Mouse (Mus musculus): ENCODE measurements around the gene Zc2hc1b. TPM values are rescaled to one million over a fixed set of nuclear protein-coding genes. Genes with fewer than 3 reads are reported as not detected.
A peak's percentile ranks its signal among the peaks of the same experiment; 100 is the strongest.
"Not testable (repeated sequence)": the region's sequence is repeated elsewhere in the genome, so short reads cannot be mapped to it uniquely, and the experiment has no call there.

Gene Zc2hc1b
- not detected for total RNA-seq (2021)
- long read RNA-seq, experiment 1, result 0 reads
- long read RNA-seq, experiment 2, result 0 reads

- DNase-seq, result no peak
- intact Hi-C loops (cut with DNase I), result no loop called here
These were observed at the start of gene Zc2hc1b for GRCm38 (mm10) chr10:13177973-13178624. Gene Zc2hc1b, minus strand, starts transcription at chr10:13178023.

DNA sequence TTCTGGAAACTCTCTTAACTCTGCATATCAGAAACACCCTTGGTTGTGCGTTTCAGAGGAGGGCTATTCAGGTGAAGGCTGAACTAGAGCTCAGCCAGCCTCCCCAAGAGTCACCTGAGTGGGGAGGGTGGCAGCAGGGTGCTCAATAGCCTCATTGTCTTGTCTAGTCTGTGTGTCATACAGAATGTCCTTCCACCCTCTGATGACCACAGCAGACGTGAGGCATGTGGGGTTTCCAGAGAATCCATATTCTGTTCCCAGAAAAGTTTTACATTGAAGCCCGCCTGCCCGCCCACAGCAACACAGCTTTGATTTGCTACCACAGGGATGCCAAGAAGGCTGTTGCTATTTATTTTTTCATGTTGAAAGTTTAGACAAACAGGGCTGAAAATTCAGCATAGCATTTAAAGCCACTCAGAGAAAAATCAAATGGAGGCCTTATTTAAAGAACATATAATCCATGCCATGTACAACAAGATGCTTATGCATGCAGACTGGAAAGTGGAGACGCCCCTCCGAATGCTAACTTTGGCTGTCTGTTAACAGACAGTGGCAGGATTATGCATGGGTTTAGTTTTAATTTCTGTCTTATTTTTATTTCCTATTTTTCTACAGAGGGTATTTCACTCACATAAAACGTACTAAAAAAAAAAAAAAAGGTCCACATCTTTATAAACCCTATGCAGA is 47.7 kb upstream of the Zc2hc1b start:
- DNase-seq, result no peak
- intact Hi-C loops (cut with DNase I), result no loop called here

GRCm38 (mm10) chr10:13222135-13222534 is 44.3 kb upstream of the Zc2hc1b start:
- DNase-seq, result no peak
- intact Hi-C loops (cut with DNase I), result loop anchor here (5.0 kb wide), 1 partner anchor 1305 kb away; no protein-coding TSS in a partner anchor

DNA sequence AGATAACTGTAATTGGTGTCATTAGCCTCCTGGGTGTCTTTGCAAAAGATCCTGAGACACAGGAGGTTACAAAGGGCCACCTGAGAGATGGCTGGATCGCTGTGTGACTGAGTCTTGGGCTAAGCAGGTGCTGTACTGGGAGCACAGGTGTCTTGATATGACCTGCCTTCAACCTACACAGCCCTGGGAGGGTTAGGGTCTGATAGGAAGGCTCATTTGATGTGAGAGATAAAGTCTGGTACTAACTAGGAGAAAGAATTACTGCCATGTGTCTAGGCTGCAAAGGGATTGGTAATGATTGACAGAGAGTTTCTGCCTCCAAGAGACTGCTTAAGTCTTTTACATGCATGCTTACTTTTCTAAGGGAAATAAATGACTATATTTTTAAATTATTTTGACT is 42.2 kb upstream of the Zc2hc1b start:
- intact Hi-C loops (cut with DNase I), result loop anchor here (5.0 kb wide), 1 partner anchor 1307 kb away; no protein-coding TSS in a partner anchor
- DNase-seq, result no peak

DNA sequence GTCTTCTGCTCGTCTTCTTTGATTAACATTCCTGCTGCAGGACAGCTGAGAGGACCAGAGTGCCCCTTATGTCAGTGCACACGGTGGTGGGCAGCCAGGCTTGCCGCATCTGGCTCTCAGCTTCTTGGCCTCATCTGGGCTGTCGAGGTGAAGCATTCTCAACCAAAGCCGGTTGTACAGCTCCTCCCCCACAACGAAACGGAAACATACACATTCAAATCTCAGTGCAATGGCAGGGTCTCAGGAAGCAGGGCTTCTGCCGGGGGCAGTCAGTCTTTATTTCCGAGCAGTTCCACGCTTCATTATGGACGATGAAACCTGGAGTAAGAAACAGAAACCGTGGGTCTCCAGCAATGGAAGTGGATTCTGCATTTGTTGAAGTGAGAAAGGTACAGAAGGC is 36.1 kb upstream of the Zc2hc1b start:
- intact Hi-C loops (cut with DNase I), result no loop called here
- DNase-seq, result no peak

DNA sequence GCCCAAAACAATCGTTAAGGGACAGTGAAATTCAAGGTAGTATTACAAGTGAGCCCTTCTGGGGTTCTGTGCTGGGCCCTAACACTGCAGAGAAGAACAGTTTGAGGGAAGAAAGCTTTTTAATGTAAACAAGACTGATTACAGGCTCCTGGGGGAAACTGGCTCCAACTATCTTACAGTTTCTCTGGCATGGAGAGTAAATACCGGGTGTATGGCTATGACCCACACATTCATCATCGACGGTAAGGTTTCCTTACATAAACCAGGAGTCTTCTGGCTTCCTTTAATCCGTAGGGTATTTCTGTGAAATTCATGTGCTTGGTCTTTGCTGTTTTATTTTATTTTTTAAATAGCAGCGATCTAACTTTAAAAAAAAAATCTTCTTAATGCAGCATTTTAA is 35.0 kb upstream of the Zc2hc1b start:
- intact Hi-C loops (cut with DNase I), result no loop called here
- no peak for DNase-seq

DNA sequence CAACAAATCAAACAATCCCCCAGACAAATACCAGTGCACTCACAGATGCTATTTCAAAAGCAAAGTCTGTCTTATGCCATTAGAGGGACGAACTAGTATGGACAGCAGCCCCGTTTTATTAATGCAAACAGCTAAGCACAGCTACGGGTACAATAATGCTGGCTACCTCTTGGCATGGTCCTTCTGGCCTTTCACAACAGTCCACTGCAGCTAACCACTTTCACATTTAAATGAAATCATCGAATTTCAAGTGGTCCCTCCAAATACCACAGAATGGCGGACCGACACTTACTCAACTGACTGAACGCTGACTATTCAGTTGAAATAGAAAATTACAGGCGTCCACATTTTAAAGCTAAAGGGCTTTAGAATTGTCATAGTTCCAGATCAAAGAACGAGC is 34.5 kb upstream of the Zc2hc1b start:
- intact Hi-C loops (cut with DNase I), result no loop called here
- DNase-seq, result no peak

DNA sequence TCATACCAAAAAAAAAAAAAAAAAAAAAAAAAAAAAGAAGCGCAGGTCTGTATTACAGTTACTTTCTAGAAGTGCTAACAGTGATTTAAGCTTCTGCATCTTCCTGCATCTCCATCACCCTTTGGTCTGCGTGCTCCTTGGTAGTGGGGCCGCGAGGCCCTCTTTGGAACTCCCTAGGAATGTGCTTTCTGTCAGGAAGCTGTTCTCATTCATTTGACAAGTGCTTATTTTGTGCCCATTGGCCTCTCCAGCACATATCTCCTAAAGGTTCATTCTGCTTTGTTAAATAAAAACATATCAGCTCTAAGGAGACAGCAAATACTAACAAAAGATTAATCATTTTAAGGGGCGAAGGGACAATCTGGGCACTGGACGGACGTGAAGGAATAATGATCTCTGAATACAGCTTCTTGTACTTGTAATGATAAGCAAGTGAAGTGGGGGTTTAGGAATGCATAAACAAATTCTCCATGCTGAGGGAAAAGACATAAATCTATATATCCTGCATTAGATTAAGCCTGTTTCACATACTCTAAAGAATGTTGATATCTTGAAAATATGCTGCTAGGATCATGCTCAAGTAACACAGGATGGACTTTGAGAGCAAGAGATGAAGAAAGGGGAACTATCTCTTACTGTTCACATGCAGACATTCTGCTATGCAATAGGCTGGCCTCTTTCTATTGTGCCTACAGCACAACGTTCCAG is 32.3 kb upstream of the Zc2hc1b start:
- DNase-seq, result no peak
- intact Hi-C loops (cut with DNase I), result no loop called here

DNA sequence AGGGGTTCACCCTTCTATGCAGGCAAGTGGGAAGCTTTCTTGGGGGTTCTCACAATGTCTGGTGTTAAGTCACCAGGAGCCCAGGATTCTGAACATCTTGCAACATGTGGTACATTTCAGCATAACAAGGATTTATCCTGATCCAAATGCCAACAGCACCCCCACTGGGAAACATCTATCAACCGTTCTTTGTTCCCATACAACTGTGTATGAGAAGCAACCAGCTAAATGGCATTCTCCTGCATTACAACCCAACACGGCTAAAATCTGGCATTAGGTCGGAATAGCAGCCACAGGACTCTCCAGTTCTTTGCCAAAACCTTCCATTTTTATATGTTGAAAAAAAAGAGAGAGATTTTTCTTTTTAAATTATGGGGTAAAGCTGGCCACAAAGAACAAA is 31.7 kb upstream of the Zc2hc1b start:
- intact Hi-C loops (cut with DNase I), result no loop called here
- DNase-seq, result no peak

DNA sequence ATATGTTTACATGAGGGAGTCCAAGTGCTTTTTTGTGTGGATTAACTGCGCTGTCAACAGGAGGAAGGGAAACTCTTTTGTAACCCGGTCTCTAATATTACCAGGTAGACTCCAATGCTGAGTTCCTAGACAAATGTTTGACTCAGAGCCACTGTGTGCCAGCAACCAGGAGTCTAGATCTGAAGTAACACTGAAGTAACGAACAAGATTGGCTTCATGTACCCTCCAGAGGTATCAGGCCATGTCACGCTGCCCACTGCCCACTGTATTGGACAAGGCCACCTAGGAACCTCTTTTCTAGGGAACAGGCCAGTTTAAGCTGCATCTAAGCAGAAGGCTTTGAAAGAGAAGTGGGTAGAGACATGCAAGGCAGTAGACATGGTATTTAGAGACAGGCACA is 31.2 kb upstream of the Zc2hc1b start:
- no peak for DNase-seq
- intact Hi-C loops (cut with DNase I), result no loop called here

DNA sequence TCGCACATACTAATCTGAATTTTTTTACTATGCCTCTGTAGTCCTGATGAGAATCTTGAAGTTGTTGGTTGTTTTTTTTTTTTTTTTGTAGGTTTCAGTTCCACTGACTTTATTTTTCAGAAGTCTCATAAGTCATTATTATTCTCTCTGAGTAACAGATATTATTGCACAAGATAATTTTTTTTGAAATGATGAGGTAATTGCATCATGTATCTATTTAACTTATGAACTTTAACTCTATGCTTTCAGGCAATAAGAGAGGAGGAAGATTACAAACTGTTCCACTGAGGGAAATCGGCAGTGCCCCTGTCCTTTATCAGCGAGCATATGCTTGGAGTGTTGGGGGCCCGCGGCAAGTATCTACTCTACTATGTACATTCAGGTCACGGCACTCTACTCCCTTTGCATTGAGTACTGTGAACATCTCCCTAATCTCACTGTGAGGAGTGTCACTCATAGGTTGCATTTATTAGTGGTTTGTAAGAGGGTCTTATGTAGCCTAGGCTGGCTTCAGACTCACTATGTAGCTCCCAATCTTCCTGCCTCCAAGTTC is 24.0 kb upstream of the Zc2hc1b start:
- intact Hi-C loops (cut with DNase I), result no loop called here
- no peak for DNase-seq

GRCm38 (mm10) chr10:13200862-13201261 is 23.0 kb upstream of the Zc2hc1b start:
- intact Hi-C loops (cut with DNase I), result no loop called here
- no peak for DNase-seq

DNA sequence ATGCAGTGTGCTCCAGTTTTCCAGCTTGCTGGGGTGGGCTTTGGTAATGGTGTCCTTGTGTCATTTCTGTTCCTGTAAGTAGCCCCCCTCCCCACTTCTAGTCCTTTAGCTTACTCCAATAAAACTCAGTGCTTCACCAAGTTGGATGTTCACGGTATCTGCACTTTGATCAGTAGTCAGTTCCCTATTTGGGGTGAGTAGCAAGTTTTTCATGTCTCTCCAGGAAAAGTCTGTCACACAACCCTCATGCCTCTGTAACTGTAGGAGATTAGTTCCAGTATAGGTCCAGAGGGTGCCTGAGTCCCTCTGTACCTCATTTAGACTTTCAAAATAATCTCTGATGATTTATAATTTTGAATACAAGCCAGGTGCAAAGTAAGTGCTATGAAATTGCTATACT is 21.4 kb upstream of the Zc2hc1b start:
- intact Hi-C loops (cut with DNase I), result loop anchor here (10.0 kb wide), 2 partner anchors 184 to 1506 kb away; partner anchors contain the start of genes Nmbr and Vta1
- DNase-seq, result no peak

GRCm38 (mm10) chr10:13196872-13197507 is 19.2 kb upstream of the Zc2hc1b start:
- intact Hi-C loops (cut with DNase I), result loop anchor here (10.0 kb wide), 2 partner anchors 182 to 1508 kb away; partner anchors contain the start of genes Nmbr and Vta1

GRCm38 (mm10) chr10:13193496-13193895 is 15.7 kb upstream of the Zc2hc1b start:
- DNase-seq, result not testable (repeated sequence)
- intact Hi-C loops (cut with DNase I), result loop anchor here (10.0 kb wide), 2 partner anchors 179 to 1511 kb away; partner anchors contain the start of genes Nmbr and Vta1

More at GRCm38 (mm10) chr10:13196872-13197507, 19.2 kb upstream of the Zc2hc1b start:
- DNase-seq, result no peak

GRCm38 (mm10) chr10:13192731-13193351 is 15.0 kb upstream of the Zc2hc1b start, which contains the start of gene Ltv1:
Gene Ltv1, minus strand, starts transcription at chr10:13193168.
- DNase-seq, result peak; percentile 87 to 95
- intact Hi-C loops (cut with DNase I), result loop anchor here (10.0 kb wide), 2 partner anchors 178 to 1512 kb away; partner anchors contain the start of genes Nmbr and Vta1

DNA sequence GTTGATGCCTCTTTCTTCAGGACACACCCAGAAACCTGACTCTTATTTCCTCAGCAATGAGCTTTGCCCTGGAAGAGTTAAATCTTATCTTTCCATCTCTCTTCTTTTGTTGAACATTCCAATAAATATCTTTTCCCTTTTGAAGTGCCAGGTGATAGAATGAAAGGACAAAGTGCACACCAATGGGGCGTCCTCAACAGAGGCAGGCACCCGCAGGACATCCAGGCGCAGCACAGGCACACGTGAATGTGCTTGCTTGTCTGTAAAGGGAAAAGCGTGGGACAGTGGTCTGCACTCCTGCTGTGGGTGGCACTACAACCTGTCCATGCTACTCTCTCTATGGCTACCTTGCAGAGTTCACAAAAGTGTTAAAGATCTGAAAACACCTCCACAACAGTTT is 12.1 kb upstream of the Zc2hc1b start:
- no peak for DNase-seq
- intact Hi-C loops (cut with DNase I), result loop anchor here (10.0 kb wide), 2 partner anchors 175 to 1515 kb away; partner anchors contain the start of genes Nmbr and Vta1

DNA sequence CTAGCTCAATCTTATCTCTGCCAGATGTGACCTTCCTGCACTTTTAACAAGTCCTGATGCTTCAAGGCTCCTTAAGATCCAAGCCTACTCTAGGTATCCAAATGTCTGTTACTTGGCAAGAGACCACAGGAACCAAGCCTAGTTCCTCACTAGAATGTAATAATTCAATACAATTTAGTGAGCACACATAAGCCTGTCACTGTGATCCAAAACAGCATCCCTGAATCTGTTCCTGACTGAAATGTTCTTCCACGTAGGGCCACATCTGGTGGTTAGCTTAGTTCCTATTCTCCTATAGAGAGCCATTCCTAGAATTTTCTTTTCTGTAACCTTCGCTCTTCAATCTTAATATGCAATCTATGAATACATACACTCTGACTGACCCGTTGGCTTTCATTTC is 8.9 kb upstream of the Zc2hc1b start:
- intact Hi-C loops (cut with DNase I), result no loop called here
- DNase-seq, result no peak

GRCm38 (mm10) chr10:13184170-13184766 is 6.4 kb upstream of the Zc2hc1b start:
- intact Hi-C loops (cut with DNase I), result no loop called here
- DNase-seq, result no peak
